Mouse (Mus musculus): ENCODE measurements around the gene Ppat. TPM values are rescaled to one million over a fixed set of nuclear protein-coding genes. Genes with fewer than 3 reads are reported as not detected.

The Ppat gene
- total and polyA plus RNA-seq, 3 experiments = 65.8 to 156 (median 118) TPM

GRCm38 (mm10) chr5:76884107-76884506 lies 67.3 kb downstream of the Ppat start:
- TF ChIP-seq POLR2AphosphoS2 (IDR thresholded peaks at IDR 0.05; ENCODE audit: low read depth, low read length) (no peak), ELF1 (IDR thresholded peaks at IDR 0.05; ENCODE audit: low read depth, low read length) (no peak)
- Histone ChIP-seq H3K36me3 (replicated peaks in 1 of 2; ENCODE audit: control insufficient read depth in 1 of 2, insufficient read depth in 1 of 2, low read length in 1 of 2) (peaks cover 56 to 86% of the 10 kb centered on the region in 2 experiments), H3K4me1 (ENCODE audit: control insufficient read depth in 1 of 2, insufficient read depth in 2 of 2) (no peaks in the 10 kb centered on the region), H3K4me3 (replicated peaks in 1 of 3; ENCODE audit: low read depth in 2 of 3, low read length in 2 of 3, poor library complexity in 1 of 3) (no peak overlapping the region), H3K79me2 (replicated peaks; ENCODE audit: control insufficient read depth, extremely low read depth, insufficient read depth, poor library complexity, severe bottlenecking) (no peaks in the 10 kb centered on the region), H3K4me2 (ENCODE audit: insufficient read depth, low read depth, poor library complexity, severe bottlenecking) (no peak overlapping the region), H3K9me3 (replicated peaks; ENCODE audit: low read length) (no peaks in the 10 kb centered on the region), H3K9ac (ENCODE audit: insufficient read depth, low read depth) (no peak overlapping the region), H3K27ac (ENCODE audit: insufficient read depth, low read depth) (no peak overlapping the region), H3K27me3 (replicated peaks) (no peaks in the 10 kb centered on the region)
- in situ Hi-C loops (cut with MboI; ENCODE audit: low pct_ligation_motif_present, low pct_unique_long_range_greater_than_20kb, low sequenced_read_pairs) = no loop called here
- no peak for DNase-seq (ENCODE audit: extremely low read depth)
- dilution Hi-C loops (cut with MboI; ENCODE audit: extremely low pct_ligation_motif_present, extremely low pct_unique_long_range_greater_than_20kb, low sequenced_read_pairs) = no loop called here

DNA sequence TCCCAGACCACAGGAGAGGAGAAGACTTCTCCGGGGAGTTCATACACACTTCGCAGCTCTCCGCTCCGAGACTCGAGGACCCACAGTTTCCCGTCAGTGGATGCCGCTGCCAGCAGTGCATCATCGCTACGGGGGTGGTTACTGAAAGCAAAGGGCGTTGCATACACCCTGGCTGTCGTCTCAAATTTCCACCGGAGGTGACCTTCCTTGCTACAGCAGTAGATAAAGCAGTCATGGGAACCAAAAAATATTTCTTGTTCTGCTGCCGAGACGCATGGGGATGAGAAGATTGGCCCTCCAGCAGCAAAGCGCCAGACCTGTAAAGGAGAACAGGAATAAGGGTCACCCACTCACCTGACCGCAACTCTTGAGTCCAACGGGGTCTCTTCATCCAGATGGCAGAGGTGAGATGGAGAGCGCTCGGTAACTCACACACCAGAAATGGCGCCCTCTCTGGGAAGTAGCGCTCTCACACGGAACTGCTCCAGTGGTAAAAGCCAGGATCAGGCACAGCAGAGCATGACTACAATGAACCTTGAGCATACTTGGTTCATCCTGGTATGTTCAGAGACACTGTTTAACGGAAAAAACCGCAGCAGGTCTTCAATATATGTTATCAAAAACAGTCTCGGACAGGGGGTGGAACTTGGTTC lies 75.1 kb downstream of the Ppat start:
- dilution Hi-C loops (cut with MboI; ENCODE audit: extremely low pct_ligation_motif_present, extremely low pct_unique_long_range_greater_than_20kb, low sequenced_read_pairs) = no loop called here

GRCm38 (mm10) chr5:76869553-76869952 lies 81.8 kb downstream of the Ppat start:
- TF ChIP-seq JUN (IDR thresholded peaks at IDR 0.05; ENCODE audit: insufficient read depth, low read depth, low read length) (no peak), EP300 (IDR thresholded peaks at IDR 0.05; ENCODE audit: low read length) (no peak), CTCF (conservative IDR thresholded peaks at IDR 0.05 in 1 of 2, IDR thresholded peaks at IDR 0.05 in 1 of 2; ENCODE audit: low read depth in 2 of 2, low read length in 2 of 2) (no peak), PAX5 (IDR thresholded peaks at IDR 0.05; ENCODE audit: low read length) (no peak), KAT2A (IDR thresholded peaks at IDR 0.05; ENCODE audit: insufficient replicate concordance, low read length) (no peak), ZNF384 (IDR thresholded peaks at IDR 0.05; ENCODE audit: low read depth, low read length) (no peak), CHD2 (IDR thresholded peaks at IDR 0.05; ENCODE audit: low read length) (no peak), USF2 (conservative IDR thresholded peaks at IDR 0.05; ENCODE audit: low read depth, low read length) (no peak), HCFC1 (IDR thresholded peaks at IDR 0.05; ENCODE audit: low read depth, low read length) (no peak)
- DNase-seq (ENCODE audit: extremely low read depth) = no peak
- Histone ChIP-seq H3K4me1 (ENCODE audit: control insufficient read depth in 1 of 2, insufficient read depth in 2 of 2) (no peaks in the 10 kb centered on the region), H3K79me2 (replicated peaks; ENCODE audit: control insufficient read depth, extremely low read depth, insufficient read depth, poor library complexity, severe bottlenecking) (no peaks in the 10 kb centered on the region), H3K27ac (ENCODE audit: insufficient read depth, low read depth) (no peak overlapping the region), H3K27me3 (replicated peaks) (no peaks in the 10 kb centered on the region), H3K4me2 (ENCODE audit: insufficient read depth, low read depth, poor library complexity, severe bottlenecking) (no peak overlapping the region), H3K4me3 (replicated peaks in 1 of 3; ENCODE audit: low read depth in 2 of 3, low read length in 2 of 3, poor library complexity in 1 of 3) (no peak overlapping the region), H3K36me3 (replicated peaks in 1 of 2; ENCODE audit: control insufficient read depth in 1 of 2, insufficient read depth in 1 of 2, low read length in 1 of 2) (peaks cover 16 to 64% of the 10 kb centered on the region in 2 experiments), H3K9me3 (replicated peaks; ENCODE audit: low read length) (no peaks in the 10 kb centered on the region), H3K9ac (ENCODE audit: insufficient read depth, low read depth) (no peak overlapping the region)
- dilution Hi-C loops (cut with MboI; ENCODE audit: extremely low pct_ligation_motif_present, extremely low pct_unique_long_range_greater_than_20kb, low sequenced_read_pairs) = no loop called here
- in situ Hi-C loops (cut with MboI; ENCODE audit: low pct_ligation_motif_present, low pct_unique_long_range_greater_than_20kb, low sequenced_read_pairs) = no loop called here

More for the DNA sequence above, 75.1 kb downstream of the Ppat start:
- Histone ChIP-seq H3K9me3 (replicated peaks; ENCODE audit: low read length) (no peaks in the 10 kb centered on the region), H3K4me1 (ENCODE audit: control insufficient read depth in 1 of 2, insufficient read depth in 2 of 2) (no peaks in the 10 kb centered on the region), H3K4me2 (ENCODE audit: insufficient read depth, low read depth, poor library complexity, severe bottlenecking) (no peak overlapping the region), H3K4me3 (replicated peaks in 1 of 3; ENCODE audit: low read depth in 2 of 3, low read length in 2 of 3, poor library complexity in 1 of 3) (no peak overlapping the region), H3K36me3 (replicated peaks in 1 of 2; ENCODE audit: control insufficient read depth in 1 of 2, insufficient read depth in 1 of 2, low read length in 1 of 2) (peaks cover 46 to 80% of the 10 kb centered on the region in 2 experiments), H3K79me2 (replicated peaks; ENCODE audit: control insufficient read depth, extremely low read depth, insufficient read depth, poor library complexity, severe bottlenecking) (no peaks in the 10 kb centered on the region), H3K9ac (ENCODE audit: insufficient read depth, low read depth) (no peak overlapping the region), H3K27me3 (replicated peaks) (no peaks in the 10 kb centered on the region), H3K27ac (ENCODE audit: insufficient read depth, low read depth) (no peak overlapping the region)
- TF ChIP-seq EP300 (IDR thresholded peaks at IDR 0.05; ENCODE audit: low read length) = no peak
- no peak for TF ChIP-seq POLR2A (IDR thresholded peaks at IDR 0.05; ENCODE audit: low read depth, low read length)
- TF ChIP-seq ZMIZ1 (IDR thresholded peaks at IDR 0.05; ENCODE audit: low read depth, low read length) = no peak
- TF ChIP-seq ETS1 (conservative IDR thresholded peaks at IDR 0.05; ENCODE audit: low read depth, low read length) = no peak
- no peak for DNase-seq (ENCODE audit: extremely low read depth)
- in situ Hi-C loops (cut with MboI; ENCODE audit: low pct_ligation_motif_present, low pct_unique_long_range_greater_than_20kb, low sequenced_read_pairs) = no loop called here
